Mouse (Mus musculus) neural tube, embryonic 12.5 days (tissue): ENCODE measurements around the gene Cpsf4l. TPM values are rescaled to one million over a fixed set of nuclear protein-coding genes. Genes with fewer than 3 reads are reported as not detected.

ENCODE experiments used
- ATAC-seq: fragments of 200-750 bp; cut with Nextera tagmentation; 2 replicates; pipeline ENCODE4 v1.8.0; 2017; ENCODE audit warnings: low read depth, mild to moderate bottlenecking, moderate TSS enrichment, moderate library complexity; ENCODE audit not compliant: low FRiP score
- H3K27ac ChIP-seq: fragments of 300-500 bp; sonication (generic); 2 replicates; pipeline ENCODE4 v1.5.1; 2016
- H3K27me3 ChIP-seq: fragments of 300-500 bp; sonication (generic); replicated peaks from 2 replicates; pipeline ENCODE4 v1.6.1; 2016; ENCODE audit warnings: mild to moderate bottlenecking
- H3K36me3 ChIP-seq: fragments of 300-500 bp; sonication (generic); 2 replicates; pipeline ENCODE4 v1.6.1; 2016; ENCODE audit warnings: mild to moderate bottlenecking
- H3K4me1 ChIP-seq: fragments of 300-500 bp; sonication (generic); 2 replicates; pipeline ENCODE4 v1.6.1; 2016
- H3K4me2 ChIP-seq: fragments of 300-500 bp; sonication (generic); replicated peaks from 2 replicates; pipeline ENCODE4 v1.6.1; 2016; ENCODE audit warnings: mild to moderate bottlenecking
- H3K4me3 ChIP-seq: fragments of 300-500 bp; sonication (generic); 2 replicates; pipeline ENCODE4 v1.5.1; 2016
- H3K9ac ChIP-seq: fragments of 300-500 bp; sonication (generic); 2 replicates; pipeline ENCODE4 v1.6.1; 2016; ENCODE audit warnings: mild to moderate bottlenecking
- H3K9me3 ChIP-seq: fragments of 300-500 bp; sonication (generic); 2 replicates; pipeline ENCODE4 v1.6.1; 2016; ENCODE audit warnings: mild to moderate bottlenecking
- WGBS: fragments of 180-500 bp; shearing (Covaris S2); methylation state at CpG from one replicate; pipeline ENCODE4 v1.1.7; 2016; 5-methylcytosine and 5-hydroxymethylcytosine counted together
- polyA plus RNA-seq: library from polyadenylated mRNA; unstranded; fragments of >200 nt; fragmentation: Nextera tagmentation; extraction: Ambion mirVana; gene quantifications from 2 replicates; pipeline ENCODE4 v1.2.1, GENCODE M21; 2016

The Cpsf4l gene
- 0.38 and 0.59 TPM in 2 replicates for polyA plus RNA-seq

DNA sequence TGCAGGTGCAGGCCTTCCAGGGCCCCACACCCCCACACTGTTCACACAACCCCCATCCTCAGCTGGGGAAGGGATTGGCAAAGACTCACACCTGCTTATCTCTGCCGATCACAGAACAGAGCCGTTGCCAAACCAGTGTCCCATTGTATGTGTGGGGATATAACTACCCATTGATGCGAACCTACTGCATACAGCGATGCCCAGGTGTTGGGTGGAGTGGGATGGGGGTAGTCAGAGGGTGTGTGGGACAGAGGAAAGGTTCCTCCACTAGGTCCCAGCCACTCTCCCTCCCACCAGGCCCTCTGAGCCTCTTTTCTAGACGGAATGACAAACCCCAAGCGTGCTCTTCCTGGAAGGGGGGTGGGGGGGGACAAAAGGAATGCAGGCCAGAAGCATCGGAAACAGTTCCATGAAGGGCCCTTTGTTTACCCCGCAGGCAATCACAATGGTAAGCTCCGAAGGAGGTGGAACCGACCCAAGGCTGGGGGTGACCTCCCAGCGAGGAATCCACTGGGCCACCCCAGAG, at the start of gene Cpsf4l:
TSS of gene Cpsf4l (minus strand) at position 287 of the 526 bp plus-strand sequence.
- Histone ChIP-seq H3K4me1 (peaks cover 25% of the 10 kb centered on the region), H3K36me3 (no peaks in the 10 kb centered on the region), H3K4me3 (no peak within 1 kb of the TSS), H3K27me3 (peaks cover 10% of the 10 kb centered on the region), H3K9me3 (no peaks in the 10 kb centered on the region), H3K27ac (peak within 1 kb of the TSS; percentile 62; the same call in 1 of the 2 replicates), H3K4me2 (peak within 1 kb of the TSS; percentile 27; the same call in 1 of the 2 replicates), H3K9ac (peak within 1 kb of the TSS; percentile 45)
- peak; percentile 78 for ATAC-seq
- 2% methylated on average over 11 of the region's 11 CpGs for WGBS

DNA sequence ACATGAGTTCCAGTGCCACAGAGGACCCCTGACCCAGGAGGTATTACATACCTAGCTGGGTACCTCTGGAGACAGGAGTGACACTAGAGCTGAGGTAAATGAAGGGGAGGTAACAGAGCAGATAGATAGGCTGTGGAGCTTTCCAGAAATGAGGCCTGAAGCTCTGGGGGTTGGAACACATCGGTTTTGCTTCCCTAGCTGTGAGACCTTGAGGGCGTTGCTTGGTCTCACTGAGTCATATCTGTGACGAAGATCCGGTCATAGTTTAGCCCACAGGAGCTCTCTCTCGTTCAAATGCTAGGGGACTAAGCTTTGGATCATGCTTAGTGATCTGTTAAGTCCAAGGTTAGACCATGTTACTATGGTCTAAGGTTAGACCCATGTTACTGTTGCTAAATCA, 49.0 kb upstream of the Cpsf4l start:
- Histone ChIP-seq H3K27me3 (no peaks in the 10 kb centered on the region), H3K4me2 (no peak overlapping the region), H3K4me1 (peaks cover 5% of the 10 kb centered on the region; the same call in 1 of the 2 replicates), H3K4me3 (no peak overlapping the region), H3K36me3 (no peaks in the 10 kb centered on the region), H3K9me3 (no peaks in the 10 kb centered on the region), H3K27ac (no peak overlapping the region), H3K9ac (no peak overlapping the region)
- WGBS: 92% methylated on average over 5 of the region's 5 CpGs
- no peak for ATAC-seq

DNA sequence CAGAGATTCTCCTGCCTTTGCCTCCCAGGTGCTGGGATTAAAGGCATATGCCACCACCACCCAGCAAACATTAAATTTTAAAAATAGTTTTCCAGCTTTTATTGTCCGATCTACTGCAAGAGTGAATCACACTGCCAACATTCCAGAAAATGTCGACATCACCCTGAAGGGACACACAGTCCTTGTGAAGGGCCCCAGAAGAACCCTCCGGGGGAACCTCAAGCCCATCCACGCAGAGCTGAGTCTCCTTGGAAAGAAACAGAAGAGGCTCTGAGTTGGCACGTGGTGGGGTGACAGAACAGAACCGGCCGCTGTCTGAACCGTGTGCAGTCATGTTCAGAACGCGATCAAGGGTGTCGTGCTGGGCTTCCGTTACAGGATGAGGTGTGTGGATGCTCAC, 46.8 kb upstream of the Cpsf4l start:
- Histone ChIP-seq H3K27ac (no peak overlapping the region), H3K4me2 (no peak overlapping the region), H3K9me3 (no peaks in the 10 kb centered on the region), H3K27me3 (no peaks in the 10 kb centered on the region), H3K9ac (no peak overlapping the region), H3K4me3 (no peak overlapping the region), H3K36me3 (no peaks in the 10 kb centered on the region), H3K4me1 (peaks cover 7% of the 10 kb centered on the region; the same call in 1 of the 2 replicates)
- WGBS: 95% methylated on average over 12 of the region's 12 CpGs
- no peak for ATAC-seq

DNA sequence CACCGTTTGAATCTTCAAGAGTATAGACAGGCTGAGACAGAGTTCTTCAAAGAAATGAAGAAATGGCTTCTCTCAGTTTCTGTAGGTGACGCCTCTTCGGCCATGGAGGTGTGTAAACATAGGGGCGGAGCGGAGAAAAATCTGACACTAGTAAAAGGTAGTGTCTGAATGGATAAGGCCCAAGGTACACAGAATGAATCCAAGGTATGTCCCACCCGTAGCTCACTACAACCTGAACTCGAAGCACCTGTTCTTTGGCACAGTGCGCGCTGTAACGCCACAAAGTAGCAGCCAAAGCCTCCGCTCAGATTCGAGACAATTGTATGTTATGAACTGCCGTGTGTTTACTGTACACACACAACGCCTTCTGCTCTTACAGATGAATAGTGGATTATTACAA, 46.1 kb upstream of the Cpsf4l start:
- Histone ChIP-seq H3K27me3 (no peaks in the 10 kb centered on the region), H3K9ac (no peak overlapping the region), H3K4me2 (no peak overlapping the region), H3K36me3 (no peaks in the 10 kb centered on the region), H3K27ac (no peak overlapping the region), H3K4me3 (no peak overlapping the region), H3K9me3 (no peaks in the 10 kb centered on the region), H3K4me1 (peaks cover 7% of the 10 kb centered on the region; the same call in 1 of the 2 replicates)
- ATAC-seq: no peak
- 92% methylated on average over 14 of the region's 14 CpGs for WGBS

DNA sequence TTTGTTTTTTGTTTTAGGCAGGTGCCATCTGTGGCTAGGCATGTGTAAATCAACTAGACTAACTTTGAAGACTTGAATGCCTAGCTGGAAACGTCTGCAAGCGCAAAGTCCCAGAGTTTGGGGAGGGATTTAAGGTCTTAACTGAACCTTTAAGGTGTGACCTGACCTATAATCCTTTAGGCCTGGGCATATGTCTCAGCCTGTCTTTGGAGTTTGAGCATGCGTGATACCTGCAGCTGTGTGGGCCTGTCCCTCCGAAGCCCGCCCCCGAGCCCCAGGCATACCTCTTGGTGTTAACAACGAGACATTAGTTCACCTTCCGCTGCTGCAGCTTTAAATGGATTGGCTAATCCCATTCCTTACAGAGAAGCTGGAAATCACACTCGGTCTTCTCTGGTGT, 45.0 kb upstream of the Cpsf4l start:
- H3K9me3 ChIP-seq: no peaks in the 10 kb centered on the region
- 49% methylated on average over 9 of the region's 9 CpGs for WGBS
- no peaks in the 10 kb centered on the region for H3K36me3 ChIP-seq

DNA sequence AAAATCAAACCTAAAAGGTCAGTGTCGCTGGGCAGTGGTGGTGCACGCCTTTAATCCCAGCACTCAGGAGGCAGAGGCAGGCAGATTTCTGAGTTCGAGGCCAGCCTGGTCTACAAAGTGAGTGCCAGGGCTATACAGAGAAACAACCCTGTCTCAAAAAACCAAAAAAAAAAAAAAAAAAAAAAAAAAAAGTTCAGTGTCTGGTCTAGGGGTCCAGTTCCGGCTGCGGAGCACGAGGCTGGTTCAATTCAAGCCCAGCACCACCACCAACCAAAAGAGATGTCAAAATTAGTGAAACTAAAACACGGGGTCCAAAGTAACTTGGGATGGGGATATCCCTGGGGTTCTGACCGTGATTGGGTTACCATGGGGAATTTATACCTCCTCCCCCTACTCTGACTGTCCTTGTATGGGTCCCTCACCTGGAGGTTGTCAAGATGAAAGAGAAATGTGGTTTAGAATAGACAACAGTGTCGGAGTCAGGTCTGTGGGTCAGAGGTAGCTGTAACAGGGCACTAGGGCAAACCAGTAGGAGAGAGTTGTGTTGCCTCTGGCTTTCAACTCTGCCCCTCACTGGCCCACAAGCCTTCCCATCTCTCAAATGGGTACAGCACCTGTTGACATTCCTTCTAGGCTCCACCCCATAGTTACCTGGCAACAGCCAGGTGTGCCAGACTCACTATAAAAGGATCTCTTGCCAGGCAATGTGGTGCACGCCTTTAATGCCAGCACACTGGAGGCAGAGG, 43.0 kb upstream of the Cpsf4l start:
- Histone ChIP-seq H3K27me3 (no peaks in the 10 kb centered on the region), H3K27ac (no peak overlapping the region), H3K9me3 (no peaks in the 10 kb centered on the region), H3K4me3 (no peak overlapping the region; the same call in 1 of the 2 replicates), H3K9ac (no peak overlapping the region), H3K4me1 (peaks cover 32% of the 10 kb centered on the region), H3K36me3 (peaks cover 7% of the 10 kb centered on the region; the same call in 1 of the 2 replicates), H3K4me2 (peak overlapping the region; percentile 74; the same call in 1 of the 2 replicates)
- 95% methylated on average over 10 of the region's 10 CpGs for WGBS
- no peak for ATAC-seq

More for the DNA sequence above, 45.0 kb upstream of the Cpsf4l start:
- Histone ChIP-seq H3K27me3 (no peaks in the 10 kb centered on the region), H3K4me1 (peaks cover 12% of the 10 kb centered on the region), H3K4me2 (no peak overlapping the region), H3K9ac (no peak overlapping the region), H3K4me3 (no peak overlapping the region), H3K27ac (no peak overlapping the region)
- no peak for ATAC-seq

DNA sequence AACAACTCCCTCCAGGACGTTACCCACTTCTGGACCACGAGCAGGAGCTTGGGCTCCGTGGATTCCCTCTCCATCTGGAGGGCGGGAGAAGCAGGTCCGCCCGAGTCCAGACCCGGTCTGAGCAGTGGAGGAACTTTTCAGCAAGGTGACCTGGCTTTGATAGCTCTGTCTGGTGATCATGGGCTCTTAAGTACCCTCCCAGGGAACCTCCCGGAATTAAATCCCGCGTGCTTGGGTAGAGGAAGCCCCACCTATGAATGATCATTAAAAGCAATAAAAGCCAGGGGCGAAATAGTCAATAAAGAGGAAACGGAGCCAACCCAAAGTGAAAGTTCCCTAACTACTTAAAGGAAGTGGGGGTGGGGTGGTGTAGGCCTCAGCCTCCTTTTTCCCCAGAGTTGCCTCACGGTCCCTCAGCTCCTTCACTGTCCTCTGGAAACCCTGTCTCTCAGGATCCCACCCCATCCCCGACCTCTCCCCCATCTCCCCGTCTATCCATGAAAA, 42.4 kb upstream of the Cpsf4l start:
- H3K4me2 ChIP-seq: peak overlapping the region; percentile 74
- peak overlapping the region; percentile 83 for H3K4me3 ChIP-seq
- 20% methylated on average over 15 of the region's 15 CpGs for WGBS
- peaks cover 7% of the 10 kb centered on the region; the same call in 1 of the 2 replicates for H3K36me3 ChIP-seq
- H3K27ac ChIP-seq: peak overlapping the region; percentile 87; the same call in 1 of the 2 replicates
- no peaks in the 10 kb centered on the region for H3K27me3 ChIP-seq
- ATAC-seq: 0 out of 2 replicates have a peak, but pooled peaks have one; percentile 0
- H3K4me1 ChIP-seq: peaks cover 38% of the 10 kb centered on the region
- H3K9me3 ChIP-seq: no peaks in the 10 kb centered on the region
- peak overlapping the region; percentile 94; the same call in 1 of the 2 replicates for H3K9ac ChIP-seq

DNA sequence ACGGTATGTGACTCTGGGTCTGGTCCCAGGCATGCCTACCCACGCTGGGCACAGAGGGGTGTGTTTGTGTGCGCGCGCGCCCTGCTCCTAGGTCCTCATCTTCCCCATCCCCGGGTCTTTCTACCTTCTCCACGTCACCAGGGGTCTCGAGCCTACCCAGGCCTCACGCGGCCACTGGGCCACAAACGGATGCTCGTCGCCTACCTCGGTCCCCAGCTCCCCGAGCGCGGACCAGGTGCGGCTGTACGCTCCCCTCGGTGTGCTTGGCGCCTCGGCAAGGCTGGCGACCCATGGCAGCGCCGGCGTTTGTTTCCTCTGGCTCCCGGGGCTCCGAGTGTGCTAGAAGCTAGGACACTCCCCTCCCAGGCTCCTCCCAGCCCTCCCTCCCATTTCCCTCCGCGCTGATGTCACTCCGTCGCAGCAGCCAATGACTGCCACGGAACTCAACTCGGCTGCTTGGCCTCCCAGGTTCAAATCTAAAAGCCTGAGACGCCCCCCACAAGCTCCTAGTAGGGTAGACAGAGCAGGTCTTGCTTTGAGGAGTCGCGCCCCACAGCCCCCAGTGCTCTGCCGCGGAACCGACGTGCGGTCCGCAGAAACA, 41.8 kb upstream of the Cpsf4l start, which contains the start of gene Cdc42ep4:
TSS of gene Cdc42ep4 (minus strand) at position 398 of the 601 bp plus-strand sequence.
- Histone ChIP-seq H3K9me3 (no peaks in the 10 kb centered on the region), H3K4me1 (peaks cover 42% of the 10 kb centered on the region), H3K4me2 (peak within 1 kb of the TSS; percentile 74), H3K27me3 (no peaks in the 10 kb centered on the region), H3K9ac (peak within 1 kb of the TSS; percentile 94), H3K4me3 (peak within 1 kb of the TSS; percentile 83), H3K27ac (peak within 1 kb of the TSS; percentile 87), H3K36me3 (peaks cover 7% of the 10 kb centered on the region; the same call in 1 of the 2 replicates)
- whole genome bisulfite sequencing: under 1% methylated on average over 44 of the region's 44 CpGs
- peak; percentile 76 for ATAC-seq

DNA sequence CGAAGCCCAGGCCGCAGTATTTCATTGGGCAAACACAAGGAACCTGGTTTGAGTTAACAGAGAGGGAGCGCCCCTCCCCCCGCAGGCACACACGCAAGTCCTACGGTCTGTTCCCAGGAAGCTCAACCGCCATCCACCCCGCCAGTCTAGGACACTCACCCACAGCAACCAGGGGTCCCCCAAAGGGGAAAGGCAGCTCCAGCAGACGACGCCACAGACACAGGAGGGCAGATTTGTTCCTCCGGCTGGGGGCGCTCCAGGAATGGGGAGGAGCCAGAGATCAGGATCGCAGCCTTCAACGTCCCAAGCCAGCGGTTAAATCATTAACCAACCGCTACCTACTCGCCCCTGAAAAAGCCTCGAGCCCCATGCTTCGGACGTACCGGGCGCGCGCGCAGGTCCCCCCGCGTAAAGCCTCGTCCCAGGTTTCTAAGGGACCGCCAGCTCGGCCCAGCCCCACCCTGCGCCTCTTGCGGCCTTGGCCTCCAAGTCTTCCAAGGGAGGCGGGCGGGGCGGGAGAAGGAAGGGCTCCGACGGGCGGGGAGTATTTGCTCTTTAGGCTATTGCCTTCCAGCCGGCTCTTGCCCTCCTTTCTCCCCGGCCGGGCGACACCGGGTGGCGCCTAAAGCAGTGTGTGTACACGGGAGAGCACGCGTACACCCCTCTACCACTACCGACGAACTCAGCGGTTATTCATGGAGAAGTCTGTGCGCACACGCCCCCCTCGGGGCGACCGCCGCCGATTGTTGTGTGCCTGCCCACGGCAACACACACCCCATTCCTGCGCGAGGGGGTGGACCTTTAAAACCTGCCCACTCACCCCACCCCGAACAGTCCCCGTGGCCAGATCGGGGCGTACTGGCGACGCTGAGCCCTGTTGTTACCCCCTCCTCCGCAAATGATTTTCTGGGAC, 41.0 kb upstream of the Cpsf4l start:
- WGBS: under 1% methylated on average over 67 of the region's 67 CpGs
- Histone ChIP-seq H3K36me3 (peaks cover 11% of the 10 kb centered on the region; the same call in 1 of the 2 replicates), H3K9me3 (no peaks in the 10 kb centered on the region), H3K27me3 (no peaks in the 10 kb centered on the region), H3K9ac (peak overlapping the region; percentile 94), H3K4me1 (peaks cover 46% of the 10 kb centered on the region), H3K4me2 (peak overlapping the region; percentile 74), H3K4me3 (peak overlapping the region; percentile 83), H3K27ac (peak overlapping the region; percentile 87)
- ATAC-seq: peak; percentile 45

DNA sequence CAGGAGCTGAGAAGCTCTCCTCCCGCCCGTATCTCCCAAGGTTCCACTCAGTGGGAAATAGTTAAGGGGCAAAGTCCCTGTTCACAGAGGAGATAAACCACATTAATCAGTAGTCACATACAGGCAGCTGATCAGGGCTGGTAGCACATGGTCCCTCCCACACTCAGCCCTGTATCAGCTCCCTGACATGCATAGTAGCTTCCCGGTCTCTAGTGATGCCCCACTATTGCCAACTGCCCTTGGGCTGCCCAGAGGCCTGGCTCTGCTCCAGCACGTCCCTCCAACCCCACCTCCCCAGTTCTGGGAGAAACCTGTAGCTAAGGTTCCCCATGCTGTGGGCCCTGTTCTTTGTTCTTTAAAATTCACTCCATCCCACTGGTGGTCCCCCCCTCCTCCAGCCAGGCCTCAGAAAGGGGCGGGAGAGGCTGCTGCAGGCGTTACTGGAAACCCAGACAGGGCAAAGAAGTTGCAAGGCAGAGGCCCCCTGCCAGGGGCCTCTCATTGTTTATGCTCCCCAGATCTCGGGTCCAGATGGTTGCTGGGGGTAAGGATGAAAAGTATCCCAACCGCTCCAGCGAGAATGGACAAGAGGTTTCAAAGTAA, 40.0 kb upstream of the Cpsf4l start:
- under 1% methylated on average over 9 of the region's 9 CpGs for WGBS

More for the DNA sequence above, 40.0 kb upstream of the Cpsf4l start:
- Histone ChIP-seq H3K27me3 (no peaks in the 10 kb centered on the region), H3K4me3 (peak overlapping the region; percentile 83), H3K4me1 (peaks cover 53% of the 10 kb centered on the region), H3K36me3 (peaks cover 17% of the 10 kb centered on the region), H3K27ac (peak overlapping the region; percentile 87), H3K9ac (peak overlapping the region; percentile 94), H3K9me3 (no peaks in the 10 kb centered on the region), H3K4me2 (peak overlapping the region; percentile 74)
- ATAC-seq: peak; percentile 51
